Mouse (Mus musculus): ENCODE data around the gene Tgm4. TPM values are rescaled to one million over a fixed set of nuclear protein-coding genes. Genes with fewer than 3 reads are reported as not detected.

Tgm4 gene
- polyA plus RNA-seq, 1 experiment from 2014 or later, result 0.15 TPM

GRCm38 (mm10) chr9:123112805-123113521 lies 78.4 kb downstream of the Tgm4 start, which contains the start of the genes Zdhhc3 and Exosc7:
Gene Zdhhc3 (minus strand): TSS chr9:123113205.
Gene Exosc7 (plus strand): TSS chr9:123113215.
- peak within 1 kb of the TSS; percentile 92 for H3K9ac ChIP-seq (replicated peaks)
- no peaks in the 10 kb centered on the region for H3K9me3 ChIP-seq (ENCODE audit: low read length)
- H3K27ac ChIP-seq (ENCODE audit: low read depth), result peak within 1 kb of the TSS; percentile 96
- H3K4me1 ChIP-seq (ENCODE audit: insufficient read depth), result peaks cover 34% of the 10 kb centered on the region
- peak within 1 kb of the TSS; percentile 92 for H3K4me2 ChIP-seq (ENCODE audit: low read depth, low read length)
- H3K27me3 ChIP-seq (ENCODE audit: insufficient read depth, low read length), result no peaks in the 10 kb centered on the region
- peaks cover 3% of the 10 kb centered on the region; the same call in 1 of the 2 replicates for H3K36me3 ChIP-seq (replicated peaks; ENCODE audit: insufficient read depth, low read length)
- ATAC-seq (peak; percentile 97), DNase-seq (peak; percentile 91)
- TF ChIP-seq EP300 (IDR thresholded peaks at IDR 0.05; ENCODE audit: low read depth) (no peak), CTCF (IDR thresholded peaks at IDR 0.05; ENCODE audit: low read depth) (no peak)
- under 1% methylated on average over 76 of the region's 79 CpGs for WGBS (ENCODE audit: insufficient replicate concordance)
- H3K4me3 ChIP-seq (ENCODE audit: low read depth, low read length), result peak within 1 kb of the TSS; percentile 97

GRCm38 (mm10) chr9:123113931-123114330 lies 79.4 kb downstream of the Tgm4 start:
- H3K4me2 ChIP-seq (ENCODE audit: low read depth, low read length), result peak overlapping the region; percentile 92
- peaks cover 29% of the 10 kb centered on the region for H3K4me1 ChIP-seq (ENCODE audit: insufficient read depth)
- ATAC-seq (no peak), DNase-seq (no peak)
- H3K27me3 ChIP-seq (ENCODE audit: insufficient read depth, low read length), result no peaks in the 10 kb centered on the region
- TF ChIP-seq EP300 (IDR thresholded peaks at IDR 0.05; ENCODE audit: low read depth) (no peak), CTCF (IDR thresholded peaks at IDR 0.05; ENCODE audit: low read depth) (no peak)
- peak overlapping the region; percentile 92 for H3K9ac ChIP-seq (replicated peaks)
- peaks cover 2% of the 10 kb centered on the region for H3K36me3 ChIP-seq (replicated peaks; ENCODE audit: insufficient read depth, low read length)
- WGBS (ENCODE audit: insufficient replicate concordance), result 44% methylated on average over 6 of the region's 6 CpGs
- no peaks in the 10 kb centered on the region for H3K9me3 ChIP-seq (ENCODE audit: low read length)
- H3K27ac ChIP-seq (ENCODE audit: low read depth), result peak overlapping the region; percentile 96; the same call in 1 of the 2 replicates
- H3K4me3 ChIP-seq (ENCODE audit: low read depth, low read length), result peak overlapping the region; percentile 97

GRCm38 (mm10) chr9:123115566-123115965 lies 81.0 kb downstream of the Tgm4 start:
- Histone ChIP-seq H3K27ac (ENCODE audit: low read depth) (no peak overlapping the region), H3K9ac (replicated peaks) (no peak overlapping the region), H3K9me3 (ENCODE audit: low read length) (no peaks in the 10 kb centered on the region), H3K4me1 (ENCODE audit: insufficient read depth) (peaks cover 23% of the 10 kb centered on the region), H3K36me3 (replicated peaks; ENCODE audit: insufficient read depth, low read length) (peaks cover 18% of the 10 kb centered on the region), H3K4me2 (ENCODE audit: low read depth, low read length) (no peak overlapping the region), H3K4me3 (ENCODE audit: low read depth, low read length) (no peak overlapping the region), H3K27me3 (ENCODE audit: insufficient read depth, low read length) (no peaks in the 10 kb centered on the region)
- DNase-seq (no peak), ATAC-seq (no peak)
- TF ChIP-seq EP300 (IDR thresholded peaks at IDR 0.05; ENCODE audit: low read depth) (no peak), CTCF (IDR thresholded peaks at IDR 0.05; ENCODE audit: low read depth) (no peak)
- WGBS (ENCODE audit: insufficient replicate concordance), result 88% methylated on average over 1 of the region's 1 CpGs

Other genes starting within 250 kb of the Tgm4 start
- 3.7 and 4.4 TPM in 2 replicates for gene Tcaim, start 229.2 kb upstream of the Tgm4 start, polyA plus RNA-seq (2015; fragmentation: Nextera tagmentation; extraction: Ambion mirVana)
- not detected in 2 replicates for gene Gm35549, start 190.7 kb upstream of the Tgm4 start, polyA plus RNA-seq (2015; fragmentation: Nextera tagmentation; extraction: Ambion mirVana)
- 8.5 and 9.4 TPM in 2 replicates for gene Zfp445, start 168.7 kb upstream of the Tgm4 start, polyA plus RNA-seq (2015; fragmentation: Nextera tagmentation; extraction: Ambion mirVana)
- gene Zkscan7, start 149.0 kb upstream of the Tgm4 start, polyA plus RNA-seq (2015; fragmentation: Nextera tagmentation; extraction: Ambion mirVana), result 1.2 and 1.5 TPM in 2 replicates
- gene Zfp105, start 111.7 kb upstream of the Tgm4 start, polyA plus RNA-seq (2015; fragmentation: Nextera tagmentation; extraction: Ambion mirVana), result 1.8 and 2.0 TPM in 2 replicates
- 18.7 and 20.6 TPM in 2 replicates for gene 1110059G10Rik, start 83.7 kb upstream of the Tgm4 start, polyA plus RNA-seq (2015; fragmentation: Nextera tagmentation; extraction: Ambion mirVana)
- gene Kif15, start 83.7 kb upstream of the Tgm4 start, polyA plus RNA-seq (2015; fragmentation: Nextera tagmentation; extraction: Ambion mirVana), result 14.4 TPM in 2 replicates
- 13.7 and 14.8 TPM in 2 replicates for gene Tmem42, start 13.4 kb upstream of the Tgm4 start, polyA plus RNA-seq (2015; fragmentation: Nextera tagmentation; extraction: Ambion mirVana)
- 17.8 and 19.1 TPM in 2 replicates for gene Zdhhc3, start 78.5 kb downstream of the Tgm4 start, polyA plus RNA-seq (2015; fragmentation: Nextera tagmentation; extraction: Ambion mirVana)
- gene Exosc7, start 78.5 kb downstream of the Tgm4 start, polyA plus RNA-seq (2015; fragmentation: Nextera tagmentation; extraction: Ambion mirVana), result 48.8 and 52.1 TPM in 2 replicates
- 0.28 TPM in 1 of 2 replicates, not detected in the other for gene Clec3b, start 116.2 kb downstream of the Tgm4 start, polyA plus RNA-seq (2015; fragmentation: Nextera tagmentation; extraction: Ambion mirVana)
- 0.90 and 1.2 TPM in 2 replicates for gene Cdcp1, start 181.3 kb downstream of the Tgm4 start, polyA plus RNA-seq (2015; fragmentation: Nextera tagmentation; extraction: Ambion mirVana)
- gene Tmem158, start 226.0 kb downstream of the Tgm4 start, polyA plus RNA-seq (2015; fragmentation: Nextera tagmentation; extraction: Ambion mirVana), result 2.8 and 3.6 TPM in 2 replicates

All from liver, postnatal 0 days (tissue).